Mouse (Mus musculus) testis, postnatal 10 days (tissue): ENCODE measurements around the gene Nrxn2.

Experiments used
- DNase-seq: peaks from one replicate; pipeline ENCODE4 v3.0.0; 2021; ENCODE audit warnings: low spot score

The Nrxn2 gene

GRCm38 (mm10) chr19:6416894-6417761, 1.4 kb upstream of the Nrxn2 start:
- DNase-seq, result no peak

DNA sequence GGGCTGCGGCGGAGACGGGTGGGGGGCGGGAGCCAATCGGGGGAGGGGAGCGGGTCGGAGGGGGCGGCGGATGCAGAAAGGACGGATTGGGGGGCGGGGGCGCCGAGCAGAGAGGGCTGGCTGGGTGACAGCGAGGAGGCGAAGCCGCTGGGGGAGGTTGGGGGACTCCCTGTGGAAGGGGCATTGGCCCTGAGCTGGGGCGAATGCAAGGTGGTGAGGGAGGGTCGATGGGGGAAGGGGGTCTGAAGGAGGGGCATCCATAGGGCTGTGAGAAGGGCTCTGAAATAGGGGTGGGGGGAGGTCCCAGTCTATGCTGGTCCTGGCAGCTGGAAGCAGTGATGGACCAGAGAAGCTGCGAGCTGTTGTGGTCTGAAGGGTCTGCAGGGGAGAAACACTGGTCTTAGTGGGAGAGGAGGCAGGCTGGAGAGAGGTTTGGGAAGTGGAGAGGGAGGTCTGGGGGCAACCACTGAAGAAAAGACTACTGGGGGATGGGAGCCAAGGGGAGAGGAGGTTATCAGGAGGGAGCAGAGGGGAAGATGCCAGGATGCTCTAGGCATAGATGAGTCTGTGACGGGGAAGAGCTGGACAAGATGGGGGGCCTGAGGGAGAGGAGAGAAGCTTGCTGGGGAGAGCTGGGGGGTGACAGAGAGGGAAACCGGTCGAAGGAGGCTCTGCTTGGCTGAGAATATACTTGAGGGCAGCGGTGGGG, 607 bp downstream of the Nrxn2 start:
- DNase-seq, result no peak

GRCm38 (mm10) chr19:6419805-6420310, 1.3 kb downstream of the Nrxn2 start:
- no peak for DNase-seq

DNA sequence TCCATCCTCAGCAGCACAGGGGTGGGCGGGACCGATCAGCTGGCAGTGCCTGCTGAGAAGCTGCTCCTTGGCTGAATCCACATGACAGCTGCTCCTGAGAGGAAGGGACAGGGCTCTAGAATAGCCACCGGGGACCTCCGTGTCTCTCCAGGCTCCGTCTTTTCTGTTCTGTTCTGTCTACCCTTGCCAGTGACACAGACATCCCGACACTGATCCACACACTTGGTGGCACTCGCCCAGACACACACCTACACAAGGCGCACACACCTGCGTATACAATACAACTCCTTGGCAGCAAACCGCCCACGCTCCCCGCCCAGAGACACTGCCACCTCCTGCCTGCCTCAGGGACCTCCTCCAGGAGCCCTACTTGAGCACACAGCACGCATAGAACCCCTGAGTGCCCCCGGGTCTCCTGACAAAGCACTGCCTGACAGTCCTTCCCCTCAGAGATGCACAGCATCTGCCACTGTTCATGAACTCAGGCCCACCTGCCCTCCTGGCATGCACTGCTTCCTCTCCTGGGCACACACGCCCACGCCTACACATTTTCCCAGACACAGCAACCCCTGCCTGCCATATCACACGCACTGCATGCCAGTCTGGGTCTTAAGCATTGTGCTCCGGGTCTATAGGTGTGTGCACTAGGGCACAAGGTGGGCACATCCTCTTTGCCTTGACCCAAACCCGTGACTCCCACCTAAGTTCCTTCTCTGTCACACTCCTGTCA, 2.1 kb downstream of the Nrxn2 start:
- DNase-seq, result no peak

DNA sequence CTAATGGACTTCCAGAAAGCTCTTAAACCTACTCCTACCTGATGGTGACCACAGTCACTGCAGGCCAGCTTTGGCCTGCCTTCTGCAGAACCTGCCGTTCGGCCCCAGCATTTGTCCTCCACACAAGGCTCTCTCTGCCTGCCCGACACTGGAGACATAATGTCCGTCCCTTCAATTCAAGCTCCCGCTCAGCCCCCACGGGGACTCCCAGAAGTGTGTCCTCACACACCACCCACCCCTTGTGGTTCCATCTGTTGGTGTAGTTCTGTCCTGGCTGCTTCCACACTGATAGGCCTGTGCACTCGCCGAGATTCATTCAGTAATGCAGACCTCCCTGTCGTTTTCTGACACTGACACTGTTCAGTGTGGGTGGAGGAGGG, 2.7 kb downstream of the Nrxn2 start:
- DNase-seq, result no peak

GRCm38 (mm10) chr19:6422014-6422413, 3.5 kb downstream of the Nrxn2 start:
- no peak for DNase-seq

DNA sequence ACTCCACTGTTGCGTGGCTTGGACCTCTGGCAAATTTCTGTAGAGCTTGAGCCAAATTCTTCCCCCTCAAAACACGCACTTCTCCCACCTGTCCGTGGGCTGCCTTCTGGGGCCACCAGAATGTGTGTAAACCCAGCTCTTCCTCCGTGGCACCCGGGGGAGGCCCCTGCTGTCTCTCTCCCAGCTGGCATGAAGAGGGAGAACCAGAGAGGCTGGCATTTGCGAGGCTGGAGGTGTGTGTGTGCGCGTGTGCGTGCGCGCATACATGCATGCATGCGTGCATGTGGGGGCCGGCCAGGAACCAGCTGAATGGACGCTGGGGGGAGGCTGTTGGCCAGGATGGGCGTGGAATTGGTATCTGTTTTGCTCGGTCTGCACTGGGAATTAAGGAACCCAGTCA, 4.7 kb downstream of the Nrxn2 start:
- DNase-seq, result no peak

GRCm38 (mm10) chr19:6424137-6424881, 5.8 kb downstream of the Nrxn2 start:
- no peak for DNase-seq

GRCm38 (mm10) chr19:6425595-6425994, 7.1 kb downstream of the Nrxn2 start:
- no peak for DNase-seq

- DNase-seq, result peak; percentile 80
These were observed 8.4 kb downstream of the Nrxn2 start for GRCm38 (mm10) chr19:6426703-6427500.

DNA sequence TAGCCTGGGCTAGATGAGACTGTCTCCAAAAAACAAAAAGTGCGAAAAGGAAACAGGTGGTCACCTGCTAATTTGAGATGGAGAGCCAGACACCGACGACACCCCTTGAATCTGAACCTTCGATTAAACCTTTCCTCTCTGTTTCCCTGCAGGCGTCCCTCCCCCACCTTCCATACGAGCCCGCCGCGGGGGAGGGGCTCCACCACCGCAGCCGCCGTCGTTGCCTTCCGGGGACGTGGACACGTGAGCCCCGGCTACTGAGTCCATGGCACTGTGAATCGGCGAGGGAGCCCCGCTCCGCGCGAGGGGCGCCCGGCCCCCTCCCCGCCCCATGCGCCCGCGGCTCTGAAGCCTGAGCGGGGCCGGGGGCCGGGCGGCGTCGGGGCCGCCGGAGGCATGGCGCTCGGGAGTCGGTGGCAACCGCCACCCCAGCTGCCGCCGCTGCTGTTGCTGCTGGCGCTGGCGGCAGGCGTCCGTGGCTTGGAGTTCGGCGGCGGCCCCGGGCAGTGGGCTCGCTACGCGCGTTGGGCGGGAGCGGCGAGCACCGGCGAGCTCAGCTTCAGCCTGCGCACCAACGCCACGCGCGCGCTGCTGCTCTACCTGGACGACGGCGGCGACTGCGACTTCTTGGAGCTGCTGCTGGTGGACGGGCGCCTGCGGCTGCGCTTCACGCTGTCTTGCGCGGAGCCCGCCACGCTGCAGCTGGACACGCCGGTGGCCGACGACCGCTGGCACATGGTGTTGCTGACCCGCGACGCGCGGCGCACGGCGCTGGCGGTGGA, 9.3 kb downstream of the Nrxn2 start:
- peak; percentile 66 for DNase-seq

- peak; percentile 65 for DNase-seq
These were observed 10.1 kb downstream of the Nrxn2 start for GRCm38 (mm10) chr19:6428501-6429200.

- DNase-seq, result no peak
These were observed 24.5 kb downstream of the Nrxn2 start for GRCm38 (mm10) chr19:6443016-6443415.

DNA sequence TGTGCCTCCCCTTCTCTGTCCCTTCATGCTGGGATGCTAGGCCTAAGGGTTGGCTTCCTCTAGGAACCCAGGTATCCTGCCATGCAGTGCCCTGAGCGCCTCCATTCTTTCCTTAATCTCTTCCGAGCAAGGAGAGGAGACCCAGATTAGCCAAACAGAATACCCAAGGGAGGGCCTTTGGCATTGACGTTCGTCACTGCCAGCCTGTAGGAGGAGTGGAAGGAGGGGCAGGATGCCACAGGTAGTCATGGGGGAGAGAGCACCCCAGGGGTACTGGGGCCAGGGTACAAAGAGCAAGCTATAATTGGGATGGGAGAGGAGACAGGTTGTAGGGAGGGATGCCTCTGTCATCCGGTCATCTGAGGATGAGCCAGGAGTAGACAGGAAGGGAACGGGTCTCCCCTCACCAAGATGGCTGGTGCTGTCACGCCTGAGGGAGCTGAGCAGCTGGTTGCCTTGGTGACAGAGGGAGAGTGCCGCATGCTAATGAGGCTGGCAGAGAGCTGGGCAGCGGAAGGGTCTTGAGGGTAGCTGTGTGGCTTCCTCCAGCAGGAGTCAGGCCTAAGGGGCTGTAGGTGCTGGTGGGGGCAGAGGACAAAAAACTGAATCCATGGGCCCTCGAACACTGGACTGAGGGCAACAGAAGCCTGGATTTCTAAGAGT, 27.4 kb downstream of the Nrxn2 start:
- no peak for DNase-seq

- DNase-seq, result no peak
These were observed 28.4 kb downstream of the Nrxn2 start for GRCm38 (mm10) chr19:6446736-6447437.

GRCm38 (mm10) chr19:6448752-6449151, 30.2 kb downstream of the Nrxn2 start:
- no peak for DNase-seq

DNA sequence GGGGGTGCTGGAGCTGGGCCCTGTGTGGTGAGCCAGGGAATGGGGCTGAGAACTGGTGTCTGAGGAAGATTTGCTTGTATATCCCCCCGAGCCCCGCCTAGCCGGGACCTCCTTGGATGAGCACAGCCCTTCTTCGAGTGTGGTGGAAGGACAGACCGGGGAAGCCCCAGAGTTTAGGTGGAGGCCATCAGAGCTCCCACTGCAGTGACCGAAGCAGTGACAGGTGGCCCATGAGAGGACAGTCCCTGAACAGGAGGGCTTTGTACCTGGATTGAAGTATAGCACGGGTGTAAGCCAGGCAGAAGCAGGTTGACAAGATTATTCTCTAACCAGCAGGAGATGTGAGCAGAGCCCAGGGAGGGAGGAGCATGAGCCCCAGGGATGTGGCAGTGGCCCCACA, 31.3 kb downstream of the Nrxn2 start:
- no peak for DNase-seq

DNA sequence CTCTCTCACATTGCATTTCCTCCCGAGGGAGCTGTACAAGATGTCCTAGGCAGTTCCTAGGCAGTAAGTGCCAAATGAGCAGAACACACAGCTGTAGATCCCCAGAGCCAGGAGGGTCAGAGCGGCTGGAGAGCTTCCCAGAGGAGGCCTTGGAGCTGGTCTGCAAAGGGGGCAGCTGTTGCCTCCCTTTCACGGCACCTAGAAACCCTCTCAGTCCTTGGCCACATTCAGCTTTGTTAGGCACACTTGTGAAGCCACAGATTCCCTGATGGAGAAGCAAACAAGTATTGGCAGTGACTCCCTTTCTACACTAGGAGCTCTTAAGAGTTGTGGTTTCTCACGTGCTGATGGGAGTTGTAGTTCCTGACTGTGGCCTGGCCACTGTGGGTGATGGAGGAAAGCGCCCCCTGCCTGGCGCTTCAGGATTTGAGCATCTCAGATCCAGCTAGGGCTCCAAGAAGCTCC, 33.5 kb downstream of the Nrxn2 start:
- peak; percentile 81 for DNase-seq
